Mouse (Mus musculus): ENCODE measurements at regions not wholly inside any gene's neighbourhood (a gene's known extent, or its start where the extent isn't known, plus 50 kb on each side); places are given as distances from the start of the nearest gene placed in this dataset.
A peak's percentile ranks its signal among the peaks of the same experiment; 100 is the strongest.

GRCm38 (mm10) chr3:17772886-17773285 is 175.3 kb upstream of the Cypt12 start:
- DNase-seq = no peak

DNA sequence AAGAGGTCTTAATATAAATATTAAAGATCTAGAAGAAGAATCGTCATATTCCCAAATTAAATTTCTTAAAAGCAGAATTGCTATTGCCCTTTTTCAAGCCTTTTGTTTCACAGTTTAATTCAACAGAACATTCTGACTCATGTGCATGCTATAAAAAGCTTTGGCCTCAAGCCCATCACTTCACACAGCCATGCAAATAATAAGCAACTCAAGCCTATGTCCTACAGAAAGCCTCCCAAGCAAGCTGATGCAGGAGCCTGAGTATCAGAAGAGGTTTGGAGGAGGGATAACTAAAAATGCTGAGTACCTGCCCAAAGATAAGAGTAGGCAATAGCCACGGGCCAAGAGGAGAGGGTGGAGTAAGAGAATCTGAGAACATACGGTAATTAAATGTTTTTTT is 169.1 kb upstream of the Cypt12 start:
- no peak for DNase-seq

GRCm38 (mm10) chr3:17784076-17784475 is 164.1 kb upstream of the Cypt12 start:
- DNase-seq = no peak

DNA sequence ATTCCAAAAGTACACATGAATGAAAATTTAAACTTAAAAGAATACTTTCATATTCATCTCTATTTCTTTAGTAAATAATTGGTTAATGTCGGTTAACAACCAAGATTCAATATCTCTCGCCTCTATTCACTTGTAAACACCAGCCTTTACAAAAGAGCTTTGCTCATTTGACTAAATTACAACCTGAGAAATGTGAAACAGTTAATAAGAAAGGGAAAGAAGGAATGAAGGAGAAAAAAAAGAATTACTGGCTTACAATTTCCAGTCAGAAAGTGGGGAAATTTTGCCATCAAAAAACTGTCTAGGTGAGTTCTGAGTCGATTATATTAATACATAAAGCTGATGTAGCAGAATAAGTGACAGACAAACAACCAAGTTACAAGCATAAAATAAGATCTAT is 163.6 kb upstream of the Cypt12 start:
- no peak for DNase-seq

DNA sequence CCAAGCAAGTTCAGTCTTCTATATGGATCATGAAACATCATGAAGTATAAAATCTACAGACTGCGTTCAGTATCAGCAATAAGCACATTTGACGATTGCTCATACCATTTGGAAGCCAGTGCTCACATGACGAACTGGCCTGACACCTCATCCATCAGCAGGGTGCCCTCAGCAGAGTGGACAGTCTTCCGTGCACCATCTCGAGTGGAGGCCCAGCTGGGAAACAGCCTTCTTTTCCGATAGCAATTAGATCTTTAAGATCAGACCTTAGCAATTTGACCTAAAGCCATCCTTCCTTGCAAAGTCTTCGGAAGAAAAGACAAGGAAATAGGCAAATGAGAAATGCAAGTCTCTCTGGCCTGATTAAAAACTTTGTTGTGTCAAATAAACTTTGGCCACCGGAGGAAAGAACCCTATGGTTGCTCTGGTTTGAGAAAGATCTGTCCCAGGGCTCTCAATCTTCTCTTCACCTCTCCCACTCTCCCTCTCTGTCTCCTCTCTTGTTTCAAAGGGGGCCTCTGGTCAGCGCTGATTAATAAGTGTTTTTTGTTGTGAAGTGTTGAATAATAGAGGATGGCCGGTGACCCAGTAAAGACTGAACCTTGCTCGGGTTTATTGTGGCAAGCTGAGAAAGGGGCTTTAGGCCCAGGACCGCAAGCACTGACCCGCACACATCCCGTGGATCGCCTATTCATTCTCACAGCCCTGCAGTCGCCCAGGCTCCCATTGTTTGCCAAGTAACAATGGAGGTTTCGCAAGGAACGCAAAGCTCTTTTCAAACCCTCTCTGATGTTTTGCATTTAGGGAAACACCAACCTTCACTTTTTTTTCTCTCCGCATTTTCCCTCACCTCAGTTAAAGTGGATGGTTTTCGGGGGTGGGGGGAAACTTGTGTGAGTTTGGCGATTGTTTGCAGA is 162.8 kb upstream of the Cypt12 start:
- no peak for DNase-seq

DNA sequence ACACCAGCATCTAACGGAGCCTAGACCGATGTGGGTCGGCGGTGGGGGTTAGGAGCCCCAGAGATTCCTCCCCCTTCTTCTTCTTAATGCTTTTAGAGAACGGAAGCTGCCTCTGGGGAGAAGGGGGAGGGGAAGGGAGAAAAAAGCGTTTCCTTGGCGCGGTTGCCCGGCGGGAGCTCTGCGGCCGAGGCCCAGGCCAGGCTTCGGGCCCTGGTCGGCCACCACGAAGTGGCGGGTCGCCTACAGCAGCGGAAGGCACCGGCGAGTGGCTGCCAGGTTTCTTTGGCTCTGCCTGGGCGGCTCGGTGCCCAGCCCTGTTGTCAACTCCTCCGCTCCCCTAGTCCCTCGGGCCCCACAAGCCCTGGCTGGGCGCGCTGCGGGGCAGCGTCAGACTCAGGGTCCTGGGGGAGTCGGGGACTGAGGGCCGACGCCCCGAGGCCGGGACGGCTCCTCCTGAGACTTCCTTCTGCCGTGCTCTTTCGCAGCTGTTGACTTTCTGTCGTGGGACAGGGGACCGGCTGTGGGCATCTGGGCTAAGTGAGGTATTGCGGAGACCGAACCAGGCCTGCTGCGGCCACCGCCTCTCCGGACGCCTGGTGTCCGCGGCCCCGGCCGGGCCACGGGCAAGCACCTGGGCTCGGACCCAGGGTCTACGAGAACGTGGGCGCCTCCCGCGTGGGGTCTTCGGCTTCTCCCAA is 162.0 kb upstream of the Cypt12 start:
- DNase-seq = peak; percentile 21

- peak; percentile 8 for DNase-seq
Observed at GRCm38 (mm10) chr3:17786721-17787442, 161.3 kb upstream of the Cypt12 start.

DNA sequence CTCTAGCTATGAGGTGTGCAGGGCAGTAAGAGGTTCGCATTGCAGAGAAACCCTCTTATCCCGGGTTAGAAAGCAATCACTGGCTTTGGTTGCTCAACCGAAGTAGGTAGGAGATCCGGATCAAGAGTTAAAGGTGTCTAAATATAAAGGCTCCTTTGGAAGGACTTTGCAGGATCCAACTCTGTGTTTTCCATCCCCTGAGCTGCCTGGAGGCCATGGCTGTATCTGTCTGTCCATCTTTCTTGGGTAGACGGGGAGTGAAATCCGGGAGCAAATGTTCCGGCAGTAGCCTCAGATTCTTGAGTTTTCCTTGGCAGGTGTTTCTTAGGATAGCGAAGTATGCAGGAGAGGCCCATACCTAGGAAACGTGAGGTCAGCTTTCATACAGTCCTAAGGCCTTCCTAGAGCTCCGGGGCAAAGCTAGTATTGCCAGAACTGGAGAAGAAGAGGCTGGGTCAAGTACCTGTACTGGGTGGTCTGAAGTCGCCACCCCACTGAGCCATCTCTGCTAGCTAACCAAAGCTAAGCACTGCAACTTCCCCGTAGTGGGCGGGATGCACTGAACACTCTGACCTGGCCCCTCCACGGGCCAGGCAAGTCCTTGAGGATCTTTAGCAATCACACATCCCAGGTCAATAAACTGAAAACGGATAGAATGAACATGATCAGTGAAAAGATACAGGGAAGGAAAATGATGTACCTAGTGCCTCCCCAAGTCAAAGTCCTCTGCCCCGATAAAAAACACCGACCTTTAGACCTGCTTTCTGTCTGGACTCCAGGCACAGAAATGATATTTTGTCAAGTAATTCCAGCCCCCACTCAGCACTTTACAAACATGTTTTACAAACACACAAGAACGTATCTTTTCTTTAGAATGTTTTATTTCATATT is 160.5 kb upstream of the Cypt12 start:
- no peak for DNase-seq

- no peak for DNase-seq
Observed at GRCm38 (mm10) chr3:17788334-17788720, 159.9 kb upstream of the Cypt12 start.

DNA sequence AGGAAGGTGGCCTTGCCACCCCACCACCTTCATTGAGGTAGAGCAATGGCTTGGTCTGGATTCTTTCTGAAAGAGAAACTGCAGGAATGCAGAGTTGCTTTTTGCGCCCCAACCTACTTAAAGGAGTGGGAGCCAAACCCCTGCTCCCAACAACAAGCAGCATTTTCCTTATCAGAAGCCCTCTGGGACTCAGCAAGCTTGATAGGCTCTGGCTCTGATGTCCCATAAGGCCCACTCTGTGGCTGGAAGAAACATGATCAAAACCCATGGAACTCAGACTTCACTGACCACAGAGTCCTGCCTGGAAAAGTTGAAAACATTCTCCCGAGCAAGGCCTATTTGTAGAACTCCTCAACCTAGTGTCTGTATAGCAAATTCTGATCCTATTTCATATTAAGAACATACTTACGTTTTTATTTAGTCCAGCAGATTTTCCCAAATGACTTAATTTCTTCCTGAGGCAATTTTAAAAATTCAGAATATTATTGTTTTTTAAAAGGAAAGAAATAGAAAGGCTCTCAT is 159.4 kb upstream of the Cypt12 start:
- no peak for DNase-seq

DNA sequence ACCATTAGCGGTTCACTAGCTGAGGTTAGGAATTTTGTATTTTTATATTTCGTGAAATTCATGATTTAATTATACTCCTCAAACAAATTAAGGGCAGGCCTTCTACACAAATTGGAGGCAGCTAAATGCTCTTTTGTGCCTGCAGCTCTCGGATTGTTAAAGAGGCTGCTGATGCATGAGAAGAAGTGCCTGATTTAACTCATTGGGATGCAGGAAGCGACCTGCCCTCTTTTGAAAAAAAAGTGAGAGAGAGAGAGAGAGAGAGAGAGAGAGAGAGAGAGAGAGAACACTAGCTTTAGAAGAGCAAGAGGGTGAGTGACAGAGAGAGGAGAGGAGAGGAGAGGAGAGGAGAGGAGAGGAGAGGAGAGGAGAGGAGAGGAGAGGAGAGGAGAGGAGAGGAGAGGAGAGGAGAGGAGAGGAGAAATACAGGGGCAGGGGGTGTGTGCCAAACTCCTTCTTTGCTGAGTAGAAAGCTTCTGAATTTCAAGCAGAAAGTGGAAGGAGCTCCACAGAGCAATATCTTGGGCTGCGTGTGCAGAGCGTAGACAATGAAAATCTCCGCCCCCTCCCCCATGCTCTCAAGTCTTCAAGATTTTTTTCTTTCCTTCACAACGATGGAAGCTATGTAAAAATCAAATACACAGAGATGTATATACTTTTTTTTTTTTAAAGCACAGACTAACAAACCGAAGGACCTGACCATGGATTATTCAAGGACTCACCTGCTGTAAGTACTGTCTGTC is 158.6 kb upstream of the Cypt12 start:
- no peak for DNase-seq

DNA sequence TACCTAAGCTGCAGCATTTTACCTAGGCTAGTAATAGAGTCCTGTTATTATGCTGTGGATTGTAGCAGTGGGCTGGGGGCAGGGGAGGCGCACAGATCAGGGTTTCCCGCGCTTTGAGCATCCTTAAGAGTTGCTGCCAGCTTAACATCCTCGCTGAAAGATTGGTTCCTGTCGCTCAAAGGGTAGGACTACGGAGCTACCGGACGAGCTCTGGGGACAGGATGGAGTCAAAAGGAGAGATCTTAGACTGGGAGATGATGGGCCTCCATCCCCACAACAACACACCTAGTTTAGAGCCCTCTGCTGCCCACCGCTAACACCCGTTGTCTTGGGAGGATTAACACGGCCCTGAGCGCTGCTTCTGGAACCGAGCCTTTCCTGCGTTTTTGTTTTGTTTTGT is 157.9 kb upstream of the Cypt12 start:
- DNase-seq = no peak

- no peak for DNase-seq
Observed at GRCm38 (mm10) chr3:17790816-17791215, 157.4 kb upstream of the Cypt12 start.

GRCm38 (mm10) chr3:17791381-17792320 is 156.6 kb upstream of the Cypt12 start:
- DNase-seq = no peak

GRCm38 (mm10) chr3:17792537-17793039 is 155.6 kb upstream of the Cypt12 start:
- no peak for DNase-seq

DNA sequence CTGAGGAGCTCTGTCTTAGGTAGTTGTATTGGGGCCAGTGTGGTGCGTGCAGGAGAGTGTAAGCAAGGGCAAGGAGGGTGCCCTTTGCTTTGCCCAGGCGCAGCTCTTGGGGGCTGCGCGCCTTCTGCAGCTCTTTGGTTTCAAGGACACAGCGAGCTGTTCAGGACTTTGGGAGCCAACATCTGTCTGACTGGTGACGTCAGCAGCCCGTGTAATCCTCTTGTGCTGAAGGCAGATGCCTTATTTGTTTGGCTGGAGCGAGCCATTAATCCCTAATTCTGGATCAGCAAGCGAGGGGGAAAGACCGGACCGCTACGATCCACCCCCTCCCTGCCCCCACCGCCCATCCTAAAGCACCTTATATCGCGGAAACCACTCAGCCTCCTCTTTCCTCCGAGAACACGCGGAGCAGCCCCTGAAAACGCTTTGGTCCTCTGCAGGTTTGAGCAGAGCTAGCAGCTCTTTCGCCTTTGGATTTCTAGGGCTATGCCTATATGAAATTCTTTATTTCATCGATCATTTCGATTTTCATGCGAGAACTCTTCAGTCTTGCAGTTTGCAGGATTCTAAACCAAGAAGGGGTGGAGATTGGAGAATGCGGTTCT is 154.5 kb upstream of the Cypt12 start:
- DNase-seq = no peak

- no peak for DNase-seq
Observed at GRCm38 (mm10) chr3:17794251-17795061, 153.8 kb upstream of the Cypt12 start.

Data from adrenal gland, postnatal 14 days (tissue).